8 mouse cellular contexts compared by ENCODE assay signal in the genomic region with DNA sequence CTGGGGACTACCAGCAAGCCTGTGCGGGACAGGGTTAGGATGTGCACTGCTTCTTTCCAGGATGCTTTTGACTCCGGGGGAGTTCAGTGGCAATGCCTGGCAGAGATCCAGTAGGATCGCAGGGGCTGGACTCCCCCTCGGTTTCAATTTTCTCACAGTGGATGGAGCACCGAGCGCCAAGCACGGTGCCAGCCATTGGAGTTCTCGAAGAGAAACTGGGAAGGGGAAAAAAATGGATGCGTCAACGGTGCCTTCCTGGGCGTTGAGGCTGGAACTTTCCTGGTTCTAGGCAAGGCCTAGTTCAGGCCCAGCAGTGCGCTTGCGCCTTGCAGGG. TPM values are rescaled to one million over a fixed set of nuclear protein-coding genes. Genes with fewer than 3 reads are reported as not detected.
DNase-seq lines count a peak whose midpoint lies in the region; ATAC-seq and TF ChIP-seq lines count a peak whose summit lies in the region.

No protein-coding gene starts in this region.

- ATAC-seq in heart, embryonic 14.5 days (ENCODE audit: insufficient number of reproducible peaks, insufficient read depth, low FRiP score, low read depth) = no peak
- 0 out of 2 replicates have a peak, but pooled peaks have one; percentile 5 for ATAC-seq in forebrain, postnatal 0 days
- no peak for ATAC-seq in liver, postnatal 0 days

- in situ Hi-C loops in ES-E14 (cut with MboI; ENCODE audit: low sequenced_read_pairs in 2 of 2, unreplicated experiment in 2 of 2) = no loop called here

- H3K4me2 ChIP-seq in heart, embryonic 14.5 days (ENCODE audit: low read length) = peak overlapping the region; percentile 83
- peak overlapping the region; percentile 74 for H3K4me2 ChIP-seq in forebrain, postnatal 0 days (ENCODE audit: low read depth)
- 0 out of 2 replicates have a peak overlapping the region, but pooled peaks have one; percentile 44 for H3K4me2 ChIP-seq in liver, postnatal 0 days (ENCODE audit: low read depth, low read length)

- peaks cover 43% of the 10 kb centered on the region for H3K27me3 ChIP-seq in heart, embryonic 14.5 days (ENCODE audit: control insufficient read depth, insufficient read depth, low read length)
- H3K27me3 ChIP-seq in forebrain, postnatal 0 days (ENCODE audit: insufficient read depth, low read length) = peaks cover 7% of the 10 kb centered on the region; the same call in 1 of the 2 replicates
- peaks cover 37% of the 10 kb centered on the region for H3K27me3 ChIP-seq in liver, postnatal 0 days (ENCODE audit: insufficient read depth, low read length)

- peaks cover 5 to 13% of the 10 kb centered on the region in 2 experiments; a peak in 3 of 4 replicates for H3K4me1 ChIP-seq in heart, embryonic 14.5 days (ENCODE audit: control insufficient read depth in 2 of 2, insufficient read depth in 2 of 2, low read length in 2 of 2)
- H3K4me1 ChIP-seq in ES-E14 (ENCODE audit: control insufficient read depth in 2 of 2, insufficient read depth in 2 of 2, low read length in 2 of 2, poor library complexity in 1 of 2) = no peaks in the 10 kb centered on the region
- H3K4me1 ChIP-seq in forebrain, postnatal 0 days (ENCODE audit: insufficient read depth) = peaks cover 3% of the 10 kb centered on the region
- H3K4me1 ChIP-seq in liver, postnatal 0 days (ENCODE audit: insufficient read depth) = peaks cover 10% of the 10 kb centered on the region

- H3K9ac ChIP-seq in heart, embryonic 14.5 days (ENCODE audit: low read length) = no peak overlapping the region
- H3K9ac ChIP-seq in ES-E14 (ENCODE audit: insufficient read depth, low read depth, low read length, poor library complexity, severe bottlenecking) = peak overlapping the region; percentile 53; the same call in 1 of the 2 replicates
- peak overlapping the region; percentile 40 for H3K9ac ChIP-seq in forebrain, postnatal 0 days
- H3K9ac ChIP-seq in liver, postnatal 0 days (replicated peaks) = no peak overlapping the region

- 51% methylated on average over 13 of the region's 13 CpGs for WGBS in heart, embryonic 14.5 days
- WGBS in forebrain, postnatal 0 days = 43% methylated on average over 13 of the region's 13 CpGs
- WGBS in liver, postnatal 0 days (ENCODE audit: insufficient replicate concordance) = 60% methylated on average over 13 of the region's 13 CpGs

- H3K9me3 ChIP-seq in heart, embryonic 14.5 days (ENCODE audit: control insufficient read depth, low read length) = no peaks in the 10 kb centered on the region
- H3K9me3 ChIP-seq in ES-E14 (ENCODE audit: control insufficient read depth, insufficient read depth, low read depth, low read length) = no peaks in the 10 kb centered on the region
- 0 out of 2 replicates have a peak, but pooled peaks cover 11% of the 10 kb centered on the region for H3K9me3 ChIP-seq in forebrain, postnatal 0 days (ENCODE audit: low read length)
- H3K9me3 ChIP-seq in liver, postnatal 0 days (ENCODE audit: low read length) = no peaks in the 10 kb centered on the region

- no peak for DNase-seq in heart, postnatal 36 days
- DNase-seq in ES-E14 (ENCODE audit: low read depth, low spot score) = no peak
- peak; percentile 8 for DNase-seq in forebrain, postnatal 0 days
- no peak for DNase-seq in liver, postnatal 0 days
- DNase-seq in cerebellum, postnatal 4 days (ENCODE audit: low spot score in 2 of 2) = no peak
- no peak for DNase-seq in cerebellum, adult 18-20 months
- no peak for DNase-seq in frontal cortex, postnatal 36 days (ENCODE audit: low spot score in 2 of 2)

- no peak overlapping the region for H3K27ac ChIP-seq in heart, embryonic 14.5 days (replicated peaks in 1 of 2; ENCODE audit: control insufficient read depth in 1 of 2, insufficient read depth in 1 of 2, low read depth in 2 of 2, low read length in 2 of 2)
- no peak overlapping the region for H3K27ac ChIP-seq in ES-E14 (ENCODE audit: insufficient read depth, low read depth, low read length, poor library complexity, severe bottlenecking)
- no peak overlapping the region for H3K27ac ChIP-seq in forebrain, postnatal 0 days (ENCODE audit: low read depth, low read length)
- no peak overlapping the region for H3K27ac ChIP-seq in liver, postnatal 0 days (ENCODE audit: low read depth)

- intact Hi-C loops in heart, postnatal 36 days (cut with DNase I) = no loop called here

- TF ChIP-seq EP300 in liver, postnatal 0 days (IDR thresholded peaks at IDR 0.05; ENCODE audit: low read depth) = no peak

- no peaks in the 10 kb centered on the region for H3K36me3 ChIP-seq in heart, embryonic 14.5 days (ENCODE audit: control insufficient read depth, insufficient read depth, low read length)
- no peaks in the 10 kb centered on the region for H3K36me3 ChIP-seq in ES-E14 (ENCODE audit: control insufficient read depth, insufficient read depth, low read length, poor library complexity, severe bottlenecking)
- H3K36me3 ChIP-seq in forebrain, postnatal 0 days (ENCODE audit: insufficient read depth) = no peaks in the 10 kb centered on the region
- no peaks in the 10 kb centered on the region for H3K36me3 ChIP-seq in liver, postnatal 0 days (replicated peaks; ENCODE audit: insufficient read depth, low read length)

- H3K4me3 ChIP-seq in heart, embryonic 14.5 days (ENCODE audit: control insufficient read depth in 1 of 2, insufficient read depth in 1 of 2, low read depth in 1 of 2, low read length in 2 of 2) = peak overlapping the region; percentile 17 to 41; a peak in 3 of 4 replicates
- peak overlapping the region; percentile 57 to 60 for H3K4me3 ChIP-seq in ES-E14 (ENCODE audit: insufficient read depth in 1 of 2, low read depth in 1 of 2, low read length in 2 of 2, poor library complexity in 1 of 2, severe bottlenecking in 1 of 2)
- H3K4me3 ChIP-seq in forebrain, postnatal 0 days (ENCODE audit: low read depth, low read length) = peak overlapping the region; percentile 43
- H3K4me3 ChIP-seq in liver, postnatal 0 days (ENCODE audit: low read depth, low read length) = no peak overlapping the region

- TF ChIP-seq CTCF in forebrain, postnatal 0 days (IDR thresholded peaks at IDR 0.05; ENCODE audit: low read depth) = no peak
- no peak for TF ChIP-seq CTCF in liver, postnatal 0 days (IDR thresholded peaks at IDR 0.05; ENCODE audit: low read depth)

TF ChIP-seq in ES-E14, 5 proteins besides CTCF, POLR2A, EP300 and RAD21:
- TF ChIP-seq HCFC1 (IDR thresholded peaks at IDR 0.05; ENCODE audit: borderline replicate concordance, insufficient read depth, low read length) (no peak), CHD2 (IDR thresholded peaks at IDR 0.05; ENCODE audit: low read depth, low read length) (no peak), MAFK (IDR thresholded peaks at IDR 0.05; ENCODE audit: insufficient read depth, low read depth, low read length) (no peak)

RNA-seq across cellular contexts. Expression of a gene that starts 0.3 kb away (rescaled TPM):
- polyA plus RNA-seq in heart, embryonic 14.5 days (2014; fragmentation: Nextera tagmentation; extraction: Ambion mirVana) = 0.04 TPM in 1 of 2 replicates, not detected in the other
- total RNA-seq in heart, postnatal 36 days (2021) = not detected
- total RNA-seq in ES-E14 (2012; rRNA removed) = 0.16 and 0.27 TPM in 2 replicates
- total RNA-seq in forebrain, postnatal 0 days (2014; rRNA removed) = 1.2 and 2.0 TPM in 2 replicates
- polyA plus RNA-seq in forebrain, postnatal 0 days (2015; fragmentation: Nextera tagmentation; extraction: Ambion mirVana) = 0.19 and 1.2 TPM in 2 replicates
- not detected in 2 replicates for polyA plus RNA-seq in liver, postnatal 0 days (2015; fragmentation: Nextera tagmentation; extraction: Ambion mirVana)

RNA-seq across cellular contexts. Expression of a gene that starts 36.6 kb away (rescaled TPM):
- 14.2 and 15.7 TPM in 2 replicates for polyA plus RNA-seq in heart, embryonic 14.5 days (2014; fragmentation: Nextera tagmentation; extraction: Ambion mirVana)
- 1 to 10 TPM; 3.0 to 3.4 TPM for total RNA-seq in heart, postnatal 36 days (2021)
- total RNA-seq in ES-E14 (2012; rRNA removed) = 5.5 and 6.7 TPM in 2 replicates
- total RNA-seq in forebrain, postnatal 0 days (2014; rRNA removed) = 48.6 and 61.8 TPM in 2 replicates
- polyA plus RNA-seq in forebrain, postnatal 0 days (2015; fragmentation: Nextera tagmentation; extraction: Ambion mirVana) = 28.0 and 54.3 TPM in 2 replicates
- 1.5 and 1.8 TPM in 2 replicates for polyA plus RNA-seq in liver, postnatal 0 days (2015; fragmentation: Nextera tagmentation; extraction: Ambion mirVana)

RNA-seq across cellular contexts. Expression of a gene that starts 36.8 kb away (rescaled TPM):
- 48.7 and 51.5 TPM in 2 replicates for polyA plus RNA-seq in heart, embryonic 14.5 days (2014; fragmentation: Nextera tagmentation; extraction: Ambion mirVana)
- total RNA-seq in heart, postnatal 36 days (2021) = 1 to 10 TPM; 6.7 TPM
- 1.6 and 1.8 TPM in 2 replicates for total RNA-seq in ES-E14 (2012; rRNA removed)
- total RNA-seq in forebrain, postnatal 0 days (2014; rRNA removed) = 1.2 and 1.7 TPM in 2 replicates
- polyA plus RNA-seq in forebrain, postnatal 0 days (2015; fragmentation: Nextera tagmentation; extraction: Ambion mirVana) = 7.7 and 8.9 TPM in 2 replicates
- polyA plus RNA-seq in liver, postnatal 0 days (2015; fragmentation: Nextera tagmentation; extraction: Ambion mirVana) = 70.6 and 74.6 TPM in 2 replicates

Comparison
In these comparisons a context has a peak if more than half of its experiments do, and no peak if none do; other contexts are left out.
1. H3K9ac ChIP-seq: peak in ES-E14 (single experiment) and forebrain, postnatal 0 days (single experiment); none in heart, embryonic 14.5 days (single experiment) and liver, postnatal 0 days (single experiment).
2. Peak in every context shown above with its lines, with median percentiles within 50 percentile points of each other: H3K4me2 ChIP-seq.